Mouse (Mus musculus) gastrocnemius, postnatal 4 days (tissue): ENCODE results near the gene Amd2. TPM values are rescaled to one million over a fixed set of nuclear protein-coding genes. Genes with fewer than 3 reads are reported as not detected.

Experiments used
- DNase-seq, 2 experiments: peaks; one replicate each; pipeline ENCODE4 v3.0.0; 2021 to 2022; ENCODE audit warnings: low spot score in 2 of 2, mixed read lengths in 2 of 2
- long read RNA-seq, 2 experiments: library from polyadenylated mRNA; stranded (forward); transcript quantifications; one replicate each; pipeline ENCODE4 v2.0.0; 2021
- total RNA-seq, 2 experiments: library from RNA; stranded (reverse); gene quantifications; 2 replicates each; pipeline ENCODE4 v1.2.3; 2021

Amd2 gene
- 1 to 10 TPM; 7.2 to 9.2 TPM for total RNA-seq
- long read RNA-seq, experiment 1, transcript Amd2-201 (1 exons, 3,218 nt), result major isoform, 10 of 10 reads
- long read RNA-seq, experiment 1, partial matches to known transcripts, result 0 of 10 reads
- long read RNA-seq, experiment 1, other reads (novel, unspliced or antisense), result 0 of 10 reads
- long read RNA-seq, experiment 2, transcript Amd2-201 (1 exons, 3,218 nt), result major isoform, 10 of 10 reads
- long read RNA-seq, experiment 2, partial matches to known transcripts, result 0 of 10 reads
- long read RNA-seq, experiment 2, other reads (novel, unspliced or antisense), result 0 of 10 reads

DNA sequence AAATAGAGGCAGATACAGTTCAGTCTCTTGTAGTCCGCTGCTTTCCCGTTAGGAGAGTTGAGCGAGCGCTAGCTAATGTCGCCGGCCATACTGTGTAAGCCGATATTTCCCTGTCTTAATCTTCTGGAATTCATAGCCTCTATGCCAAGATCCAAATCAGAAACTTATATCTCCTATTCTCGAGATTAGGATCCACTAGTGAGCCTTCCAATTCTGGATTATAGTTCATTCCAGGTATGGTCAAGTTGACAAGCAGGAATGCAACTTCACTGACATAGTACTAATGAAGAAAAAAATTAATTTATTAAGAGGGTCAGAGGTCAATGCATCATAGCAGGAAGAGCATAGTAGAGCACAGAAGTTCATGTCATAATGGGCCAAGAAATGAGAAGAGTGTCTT lies at the start of gene Amd2:
Gene Amd2, minus strand, starts transcription at position 101 of the 400 bp plus-strand sequence.
- no peak for DNase-seq

GRCm38 (mm10) chr10:35761280-35761679 lies 49.6 kb upstream of the Amd2 start:
- no peak for DNase-seq

DNA sequence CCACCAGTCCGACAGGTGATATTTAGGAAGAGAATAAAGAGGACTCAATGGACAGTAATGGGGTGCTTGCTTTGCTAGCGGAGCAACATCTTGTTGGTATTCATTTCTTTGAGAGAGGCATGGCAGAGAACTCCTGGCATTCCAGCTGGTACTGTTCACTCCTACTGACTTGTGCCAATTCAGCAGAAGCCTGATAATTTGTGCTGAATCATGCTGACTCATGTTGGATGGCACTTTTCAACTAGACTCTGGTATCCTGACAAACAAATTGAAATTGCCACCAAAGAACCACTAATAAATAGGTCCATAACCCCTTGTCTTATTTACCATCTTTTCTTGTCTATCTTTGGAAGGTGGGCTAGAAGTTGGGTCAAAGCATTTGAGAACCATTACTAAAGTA lies 25.9 kb upstream of the Amd2 start:
- DNase-seq, result no peak

DNA sequence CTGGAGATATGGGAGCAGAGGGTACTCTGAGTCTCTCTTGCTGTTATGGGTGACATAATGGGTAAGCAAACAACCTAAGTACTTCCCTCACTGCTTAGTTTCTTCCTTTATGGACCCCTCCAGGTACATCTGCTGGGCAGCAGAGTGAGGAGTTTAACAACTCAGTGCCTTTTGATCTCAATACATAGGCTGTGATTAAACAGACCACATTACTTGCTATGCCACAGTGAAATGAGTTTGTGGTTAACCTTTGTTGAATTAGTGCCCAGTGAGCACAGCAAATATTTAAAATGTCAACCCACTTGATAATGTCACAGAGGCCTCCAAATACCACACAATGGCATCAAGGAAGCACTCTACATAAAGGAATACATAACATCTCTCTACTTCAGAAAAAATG lies 2.6 kb upstream of the Amd2 start:
- DNase-seq, result no peak
